Mouse (Mus musculus) left cerebral cortex, adult 11 months (tissue): ENCODE data around the gene Hoxc8.

Experiments
- DNase-seq: peaks from one replicate; pipeline ENCODE4 v3.0.0; 2022; ENCODE audit warnings: low spot score

Hoxc8 gene

GRCm38 (mm10) chr15:102990461-102991397, at the start of gene Hoxc8:
TSS of gene Hoxc8 (plus strand) at chr15:102990607.
- DNase-seq = no peak

DNA sequence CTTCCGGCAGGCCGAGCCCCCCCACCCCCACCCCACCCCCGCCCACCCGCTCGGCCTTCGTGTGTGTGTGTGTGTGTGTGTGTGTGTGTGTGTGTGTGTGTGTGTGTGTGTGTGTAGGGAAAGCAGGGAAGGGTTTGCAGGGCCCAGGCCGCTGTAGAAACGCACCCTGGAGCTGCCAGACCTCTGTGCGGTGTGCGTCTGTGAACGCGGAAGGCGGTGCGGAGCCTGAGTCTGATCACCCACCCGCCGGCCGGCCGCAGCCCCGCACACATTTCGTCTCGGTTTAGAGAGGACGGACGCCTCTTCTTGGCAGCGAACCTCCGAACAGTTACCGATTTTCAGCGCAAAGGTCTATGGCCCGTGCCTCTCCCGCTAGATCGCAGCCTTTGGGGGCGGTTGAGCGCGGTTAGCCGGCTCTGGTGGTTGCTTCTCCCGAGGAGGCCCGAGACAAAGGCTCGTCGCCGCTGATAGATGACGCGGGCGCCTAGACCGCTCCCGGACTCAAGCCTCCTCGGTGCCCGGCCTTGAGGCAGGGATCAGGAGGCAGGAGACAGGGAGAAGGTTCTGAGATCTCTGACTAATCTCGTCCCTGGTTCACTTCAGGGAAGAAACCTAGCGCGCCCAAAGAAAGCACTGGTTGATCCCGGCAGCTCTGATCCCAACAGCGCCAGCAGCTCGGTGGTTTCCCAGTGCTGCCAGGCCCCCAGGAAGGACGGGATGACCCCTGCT, 47.5 kb upstream of the Hoxc8 start:
- DNase-seq = no peak

GRCm38 (mm10) chr15:102943468-102943813, 47.0 kb upstream of the Hoxc8 start:
- no peak for DNase-seq

GRCm38 (mm10) chr15:102945185-102946077, 45.0 kb upstream of the Hoxc8 start:
- no peak for DNase-seq

DNA sequence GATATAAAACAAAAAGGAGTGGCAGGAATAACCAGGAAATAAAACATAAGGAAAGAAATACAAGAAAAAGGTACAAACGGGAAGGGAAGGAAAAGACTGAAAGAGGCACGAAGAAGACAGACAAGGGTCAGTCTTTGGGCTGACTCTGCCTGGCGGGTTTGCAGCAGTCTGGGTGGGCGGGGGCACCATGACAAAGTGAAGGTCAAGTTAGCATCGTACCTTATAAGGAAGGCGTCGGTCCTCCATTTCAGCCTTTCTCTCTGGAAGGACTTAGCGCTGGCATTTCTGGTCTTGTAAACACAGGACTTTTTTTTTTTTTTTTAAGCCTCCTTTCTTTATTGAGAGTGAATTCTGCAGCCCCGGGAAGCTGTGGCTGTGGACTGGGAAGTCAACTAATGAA, 43.1 kb upstream of the Hoxc8 start:
- no peak for DNase-seq

GRCm38 (mm10) chr15:102948842-102949241, 41.6 kb upstream of the Hoxc8 start:
- DNase-seq = no peak

DNA sequence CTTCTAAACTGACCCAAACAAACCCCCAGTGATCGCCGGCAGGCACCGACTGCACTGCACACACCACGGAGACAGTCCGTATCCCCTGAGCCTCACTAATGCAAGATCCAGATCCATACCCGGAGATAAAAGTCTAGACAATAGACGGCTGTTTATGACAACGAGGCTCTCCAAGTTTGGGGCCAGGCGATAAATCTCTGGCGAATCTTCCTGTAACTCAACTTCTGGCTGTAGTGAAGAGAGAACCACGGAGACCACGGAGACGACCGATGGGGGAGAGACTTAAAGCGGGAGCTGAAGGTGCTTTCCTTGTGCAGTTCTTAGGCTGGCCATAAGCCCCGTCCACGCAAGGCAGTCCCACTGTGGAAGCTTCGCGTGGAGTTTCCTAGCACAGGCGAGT, 40.7 kb upstream of the Hoxc8 start:
- DNase-seq = no peak

GRCm38 (mm10) chr15:102950877-102951276, 39.5 kb upstream of the Hoxc8 start:
- DNase-seq = no peak

GRCm38 (mm10) chr15:102953561-102953960, 36.8 kb upstream of the Hoxc8 start:
- DNase-seq = no peak

DNA sequence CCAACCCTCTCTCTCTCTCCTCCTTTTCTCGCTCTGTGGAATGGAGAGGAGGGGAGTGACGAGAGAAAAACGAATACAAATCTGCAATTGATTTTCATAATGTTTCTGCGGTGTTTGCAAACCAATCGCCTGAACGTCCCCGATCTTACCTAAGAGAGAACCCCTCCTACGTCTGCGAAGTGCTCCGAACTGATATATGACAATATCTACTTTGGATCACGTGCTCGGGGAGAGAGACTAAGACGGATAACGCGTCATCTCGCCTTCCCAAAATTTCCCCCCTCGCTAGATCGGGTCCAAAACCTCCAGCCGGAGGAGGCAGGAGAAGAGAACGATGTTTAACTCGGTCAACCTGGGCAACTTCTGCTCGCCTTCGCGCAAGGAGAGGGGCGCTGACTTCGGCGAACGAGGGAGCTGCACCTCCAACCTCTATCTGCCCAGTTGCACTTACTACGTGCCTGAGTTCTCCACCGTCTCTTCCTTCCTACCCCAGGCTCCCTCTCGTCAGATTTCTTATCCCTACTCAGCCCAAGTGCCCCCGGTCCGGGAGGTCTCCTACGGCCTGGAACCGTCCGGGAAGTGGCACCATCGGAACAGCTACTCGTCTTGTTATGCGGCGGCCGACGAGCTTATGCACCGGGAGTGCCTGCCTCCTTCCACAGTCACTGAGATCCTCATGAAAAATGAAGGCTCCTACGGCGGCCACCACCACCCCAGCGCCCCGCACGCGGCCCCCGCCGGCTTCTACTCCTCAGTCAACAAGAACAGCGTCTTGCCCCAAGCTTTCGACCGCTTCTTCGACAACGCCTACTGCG, 36.0 kb upstream of the Hoxc8 start, which contains the start of gene Hoxc11:
Gene Hoxc11, plus strand, starts transcription at position 236 of the 815 bp plus-strand sequence.
- no peak for DNase-seq

GRCm38 (mm10) chr15:102955007-102955382, 35.4 kb upstream of the Hoxc8 start:
- no peak for DNase-seq

DNA sequence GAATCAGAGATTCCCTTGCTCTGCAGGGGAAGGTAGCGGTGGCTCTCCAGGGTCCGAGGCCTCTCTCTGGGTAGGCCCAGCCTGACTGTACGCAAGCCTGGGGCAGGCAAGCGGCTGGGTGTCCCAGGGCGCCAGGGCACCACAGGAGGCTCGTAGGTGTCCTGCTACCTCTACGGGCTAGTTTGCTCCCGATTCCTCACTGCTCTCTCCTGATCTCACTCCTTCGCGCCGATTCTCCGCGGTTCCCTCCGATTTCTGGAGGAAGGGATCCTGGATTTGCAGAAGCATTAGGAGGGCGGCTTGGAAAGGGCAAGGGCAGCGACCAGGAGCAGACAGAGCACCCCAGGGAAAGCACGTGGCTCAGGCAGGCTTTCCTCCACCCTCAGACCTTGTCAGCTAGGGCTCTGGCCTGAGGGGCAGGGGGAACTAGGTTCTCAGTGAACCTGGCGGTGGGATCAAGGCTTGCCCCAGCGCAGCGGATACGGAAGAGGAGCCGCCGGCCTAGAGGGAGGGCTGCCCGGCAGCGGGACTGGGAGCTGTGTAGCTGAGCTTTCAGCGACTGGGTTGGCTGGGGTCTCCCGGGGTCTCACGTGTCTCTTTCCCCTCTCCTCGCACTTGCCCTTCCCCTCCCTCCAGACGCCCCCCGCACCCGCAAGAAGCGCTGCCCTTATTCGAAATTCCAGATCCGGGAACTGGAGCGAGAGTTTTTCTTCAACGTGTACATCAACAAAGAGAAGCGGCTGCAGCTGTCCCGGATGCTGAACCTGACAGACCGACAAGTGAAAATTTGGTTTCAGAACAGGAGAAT, 34.4 kb upstream of the Hoxc8 start:
- no peak for DNase-seq

DNA sequence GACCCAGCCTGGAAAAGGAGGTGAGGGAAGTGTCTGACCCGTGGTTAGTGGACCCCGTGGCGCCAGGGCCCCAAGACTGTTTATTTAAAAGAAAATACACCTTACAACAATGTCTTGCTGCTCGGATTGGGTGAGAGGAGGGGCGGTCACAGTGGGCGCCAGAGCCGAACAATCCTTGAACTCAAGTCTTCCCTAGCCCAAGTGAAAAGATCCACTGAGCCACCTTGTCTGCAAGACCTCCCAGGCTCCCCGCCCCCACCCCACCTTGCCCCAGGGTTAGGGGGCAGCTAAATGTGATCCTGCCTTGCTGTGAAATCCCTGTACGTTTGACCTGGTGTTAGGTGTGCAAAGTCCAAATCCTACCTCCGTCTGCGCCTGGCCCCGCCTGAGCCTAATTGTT, 33.5 kb upstream of the Hoxc8 start:
- no peak for DNase-seq

DNA sequence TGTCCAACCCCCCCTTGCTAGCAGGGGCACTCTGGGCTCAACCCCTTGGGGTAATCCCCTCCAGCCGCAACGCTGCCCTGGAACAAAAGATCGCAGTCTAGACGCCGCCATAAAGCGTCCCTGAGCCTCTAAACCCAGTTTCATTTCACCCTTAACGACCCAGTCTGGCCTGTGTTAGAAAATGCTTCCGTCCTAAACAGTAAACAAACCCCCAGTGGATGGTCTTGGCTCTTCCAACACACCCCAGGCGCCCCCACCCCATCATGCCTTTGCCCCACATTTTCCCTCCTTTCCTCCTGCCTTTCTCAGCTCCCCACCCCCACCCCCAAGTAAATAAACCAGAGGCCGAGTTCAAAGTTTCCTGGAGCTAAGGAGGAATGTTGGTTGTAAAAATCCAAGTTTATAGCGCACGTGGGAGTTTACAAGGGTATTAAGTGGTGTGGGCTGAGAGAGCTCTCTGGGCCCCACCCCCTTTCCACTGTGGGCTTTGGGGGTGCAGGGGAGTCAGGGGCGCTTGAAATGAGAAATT, 30.7 kb upstream of the Hoxc8 start:
- no peak for DNase-seq

GRCm38 (mm10) chr15:102961728-102962127, 28.7 kb upstream of the Hoxc8 start:
- no peak for DNase-seq

DNA sequence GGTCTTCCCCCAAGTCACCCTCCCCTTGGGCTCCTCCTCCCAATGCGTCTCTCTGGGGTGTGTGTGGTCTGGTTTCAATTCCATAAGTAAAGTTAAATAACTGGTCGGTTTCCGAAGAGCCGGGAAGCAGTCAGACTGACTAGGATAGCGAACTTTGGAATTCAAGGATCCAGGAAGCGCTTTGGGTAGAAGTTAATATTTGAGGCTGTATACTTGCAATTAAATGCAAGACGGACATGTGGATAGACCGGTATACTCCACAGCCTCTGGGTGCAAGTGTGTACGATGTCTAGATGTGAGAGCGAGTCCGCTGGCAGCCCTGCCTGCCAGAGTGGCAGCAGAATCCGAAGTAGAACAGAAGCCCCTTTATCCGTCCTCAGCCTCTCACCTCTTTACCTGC, 27.9 kb upstream of the Hoxc8 start:
- DNase-seq = no peak

GRCm38 (mm10) chr15:102963259-102963658, 27.1 kb upstream of the Hoxc8 start:
- no peak for DNase-seq

DNA sequence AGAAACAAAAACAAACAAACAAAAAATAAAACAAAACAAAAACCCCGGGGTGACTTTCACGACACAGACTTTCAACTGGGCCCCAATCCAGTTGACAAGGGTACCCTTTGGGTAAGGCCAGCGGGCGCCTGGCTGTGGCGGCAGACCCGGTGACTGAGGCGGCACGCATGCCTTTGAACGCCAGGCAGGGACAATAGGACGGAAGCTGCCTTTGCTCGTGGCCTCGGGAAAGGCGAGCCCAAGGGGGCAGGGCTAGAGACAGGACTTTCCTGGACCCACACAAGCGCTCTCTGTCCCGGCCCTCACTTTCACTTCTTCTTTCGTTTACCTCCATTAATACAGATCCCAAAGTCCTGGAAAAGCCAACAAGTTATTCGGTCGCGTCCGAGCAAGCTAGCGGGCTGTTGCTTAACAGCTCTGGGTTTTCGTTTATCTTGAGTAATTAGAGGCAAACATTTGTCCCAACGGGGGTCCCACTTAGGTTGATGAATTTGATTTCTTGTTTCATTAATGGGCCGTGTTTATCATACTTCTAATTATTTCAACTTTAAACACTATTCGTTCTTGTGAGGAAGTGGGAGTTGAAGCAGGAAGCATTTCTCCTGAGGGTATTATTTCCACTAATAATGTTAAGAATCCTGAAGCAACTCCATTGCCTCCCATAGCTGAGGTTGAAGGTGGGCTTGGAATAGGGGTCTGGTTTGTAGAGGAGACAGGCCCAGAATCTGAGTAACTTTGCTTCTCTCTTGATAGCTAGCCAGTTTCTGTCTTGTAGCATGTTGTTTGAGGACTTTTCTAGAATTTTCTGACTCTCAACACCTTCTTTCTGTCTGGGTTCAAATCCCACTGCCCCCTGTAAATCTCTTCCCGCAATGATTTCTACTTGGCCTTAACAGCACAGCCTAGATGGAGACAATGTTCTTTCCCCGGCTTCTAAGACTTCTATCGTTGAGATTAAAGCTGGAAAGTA, 26.5 kb upstream of the Hoxc8 start:
- DNase-seq = no peak
